Mouse (Mus musculus) ES-E14 (cell line): ENCODE data around the gene Prss21.

ENCODE experiments used
- CHD2 ChIP-seq: IDR thresholded peaks from 2 replicates; pipeline ENCODE4 v1.6.1; 2014; ENCODE audit warnings: mild to moderate bottlenecking, low read depth, low read length, inconsistent platforms
- MAFK ChIP-seq: IDR thresholded peaks from 2 replicates; pipeline ENCODE4 v1.6.1; 2014; ENCODE audit warnings: mild to moderate bottlenecking, low read depth, low read length, inconsistent platforms; ENCODE audit not compliant: insufficient read depth
- ZC3H11A ChIP-seq: IDR thresholded peaks from 2 replicates; pipeline ENCODE4 v1.6.1; 2012; ENCODE audit warnings: low read depth, mild to moderate bottlenecking, inconsistent platforms, low read length, borderline replicate concordance
- ZNF384 ChIP-seq: IDR thresholded peaks from 2 replicates; pipeline ENCODE4 v1.6.1; 2012; ENCODE audit warnings: low read depth, low read length, inconsistent platforms

GRCm38 (mm10) chr17:23877166-23877565, 9.3 kb downstream of the Prss21 start:
- TF ChIP-seq ZNF384 (no peak), ZC3H11A (no peak), CHD2 (no peak), MAFK (no peak)
